Mouse (Mus musculus) brain, embryonic 14.5 days (tissue): ENCODE data around the gene Dpp6.

Experiments
- CTCF ChIP-seq: fragments of 200-500 bp; IDR thresholded peaks from 2 replicates; pipeline ENCODE4 v1.5.1; 2012; ENCODE audit warnings: inconsistent platforms, mild to moderate bottlenecking, moderate library complexity, borderline replicate concordance; ENCODE audit not compliant: insufficient read depth, insufficient read length; ENCODE audit errors: extremely low read depth
- POLR2A ChIP-seq: fragments of 200-500 bp; IDR thresholded peaks from 2 replicates; pipeline ENCODE4 v1.6.1; 2012; ENCODE audit warnings: mild to moderate bottlenecking, inconsistent platforms, borderline replicate concordance; ENCODE audit not compliant: poor library complexity, insufficient read depth, insufficient read length, severe bottlenecking; ENCODE audit errors: extremely low read depth

DNA sequence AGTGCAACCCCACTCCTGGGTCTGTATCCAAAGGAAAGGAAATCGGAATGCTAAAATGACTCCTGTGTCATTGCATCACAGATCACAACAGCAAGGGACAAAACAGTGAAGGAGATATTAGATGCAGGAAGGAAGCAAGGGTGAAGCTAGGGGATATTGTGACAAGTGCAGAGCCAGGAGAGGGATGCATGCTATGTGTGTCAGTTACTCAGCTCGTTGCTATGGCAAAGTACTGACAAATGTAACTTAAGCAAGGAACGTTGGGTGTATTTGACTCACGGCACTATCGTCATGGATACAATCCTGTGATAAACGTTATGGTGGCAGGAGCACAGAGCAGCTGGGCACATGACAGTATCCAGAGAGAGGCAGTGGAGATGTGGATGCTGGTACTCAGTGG, 839.1 kb downstream of the Dpp6 start:
- TF ChIP-seq POLR2A (no peak), CTCF (no peak)
